Mouse (Mus musculus): ENCODE results near the gene Scarb1. TPM values are rescaled to one million over a fixed set of nuclear protein-coding genes. Genes with fewer than 3 reads are reported as not detected.
"Not testable (repeated sequence)": the region's sequence is repeated elsewhere in the genome, so short reads cannot be mapped to it uniquely, and the experiment has no call there.

The Scarb1 gene
- polyA plus RNA-seq (2016; fragmentation: Nextera tagmentation; extraction: Ambion mirVana): 26.6 and 28.2 TPM in 2 replicates

GRCm38 (mm10) chr5:125340547-125341262 lies at the start of gene Scarb1:
Scarb1 (minus strand) TSS chr5:125341094.
- H3K9me3 ChIP-seq: no peaks in the 10 kb centered on the region
- under 1% methylated on average over 42 of the region's 42 CpGs for WGBS

GRCm38 (mm10) chr5:125389579-125390441 lies 48.9 kb upstream of the Scarb1 start, which contains the start of gene Ubc:
Ubc (minus strand) TSS chr5:125390202.
- H3K9me3 ChIP-seq: no peaks in the 10 kb centered on the region
- peak within 1 kb of the TSS; percentile 98 for H3K4me2 ChIP-seq (replicated peaks)
- peaks cover 38% of the 10 kb centered on the region for H3K4me1 ChIP-seq
- peak within 1 kb of the TSS; percentile 89 for H3K27ac ChIP-seq
- peaks cover 12% of the 10 kb centered on the region for H3K36me3 ChIP-seq
- peak within 1 kb of the TSS; percentile 99 for H3K9ac ChIP-seq
- WGBS: 1% methylated on average over 68 of the region's 69 CpGs
- ATAC-seq (ENCODE audit: low FRiP score, low read depth): peak; percentile 55
- no peaks in the 10 kb centered on the region for H3K27me3 ChIP-seq (replicated peaks)
- peak within 1 kb of the TSS; percentile 99 for H3K4me3 ChIP-seq

More at GRCm38 (mm10) chr5:125340547-125341262, at the start of gene Scarb1:
- Histone ChIP-seq H3K4me2 (replicated peaks) (peak within 1 kb of the TSS; percentile 98), H3K36me3 (no peaks in the 10 kb centered on the region), H3K9ac (peak within 1 kb of the TSS; percentile 68), H3K4me1 (peaks cover 26% of the 10 kb centered on the region), H3K27me3 (replicated peaks) (peaks cover 14% of the 10 kb centered on the region), H3K4me3 (peak within 1 kb of the TSS; percentile 69), H3K27ac (no peak within 1 kb of the TSS)
- peak; percentile 83 for ATAC-seq (ENCODE audit: low FRiP score, low read depth)

GRCm38 (mm10) chr5:125389131-125389578 lies 48.3 kb upstream of the Scarb1 start, which contains the start of gene Gm10382:
Gm10382 (plus strand) TSS chr5:125389322.
- Histone ChIP-seq H3K4me3 (peak within 1 kb of the TSS; percentile 99), H3K9me3 (no peaks in the 10 kb centered on the region), H3K4me1 (peaks cover 31% of the 10 kb centered on the region), H3K9ac (peak within 1 kb of the TSS; percentile 99), H3K27ac (peak within 1 kb of the TSS; percentile 89), H3K27me3 (replicated peaks) (no peaks in the 10 kb centered on the region), H3K36me3 (peaks cover 17% of the 10 kb centered on the region), H3K4me2 (replicated peaks) (peak within 1 kb of the TSS; percentile 98)
- under 1% methylated on average over 41 of the region's 41 CpGs for WGBS
- ATAC-seq (ENCODE audit: low FRiP score, low read depth): peak; percentile 29

- H3K4me1 ChIP-seq: peaks cover 25% of the 10 kb centered on the region
- no peaks in the 10 kb centered on the region for H3K27me3 ChIP-seq (replicated peaks)
- H3K4me3 ChIP-seq: peak overlapping the region; percentile 99
- WGBS: 34% methylated on average over 13 of the region's 13 CpGs
- H3K27ac ChIP-seq: peak overlapping the region; percentile 89; the same call in 1 of the 2 replicates
- no peaks in the 10 kb centered on the region for H3K9me3 ChIP-seq
- peak overlapping the region; percentile 99 for H3K9ac ChIP-seq
- peak overlapping the region; percentile 98 for H3K4me2 ChIP-seq (replicated peaks)
- peaks cover 17% of the 10 kb centered on the region for H3K36me3 ChIP-seq
- no peak for ATAC-seq (ENCODE audit: low FRiP score, low read depth)
Measured at GRCm38 (mm10) chr5:125388358-125389092, 47.6 kb upstream of the Scarb1 start.

GRCm38 (mm10) chr5:125387295-125387694 lies 46.4 kb upstream of the Scarb1 start:
- ATAC-seq (ENCODE audit: low FRiP score, low read depth); H3K9me3 ChIP-seq; H3K27ac ChIP-seq; H3K4me3 ChIP-seq; H3K27me3 ChIP-seq (replicated peaks); H3K4me2 ChIP-seq (replicated peaks); H3K9ac ChIP-seq: not testable (repeated sequence)
- Histone ChIP-seq H3K4me1 (peaks cover 17% of the 10 kb centered on the region), H3K36me3 (peaks cover 17% of the 10 kb centered on the region)
- 96% methylated on average over 5 of the region's 6 CpGs for WGBS

GRCm38 (mm10) chr5:125385215-125385940 lies 44.5 kb upstream of the Scarb1 start:
- Histone ChIP-seq H3K27ac (no peak overlapping the region), H3K4me2 (replicated peaks) (peak overlapping the region; percentile 32), H3K4me3 (no peak overlapping the region), H3K9ac (no peak overlapping the region), H3K36me3 (peaks cover 17% of the 10 kb centered on the region), H3K4me1 (peaks cover 17% of the 10 kb centered on the region), H3K9me3 (no peaks in the 10 kb centered on the region), H3K27me3 (replicated peaks) (no peaks in the 10 kb centered on the region)
- ATAC-seq (ENCODE audit: low FRiP score, low read depth): no peak
- WGBS: 80% methylated on average over 8 of the region's 8 CpGs

- Histone ChIP-seq H3K27ac (no peak overlapping the region), H3K9ac (no peak overlapping the region), H3K27me3 (replicated peaks) (no peaks in the 10 kb centered on the region), H3K9me3 (no peaks in the 10 kb centered on the region), H3K36me3 (peaks cover 17% of the 10 kb centered on the region), H3K4me3 (no peak overlapping the region), H3K4me1 (peaks cover 17% of the 10 kb centered on the region), H3K4me2 (replicated peaks) (peak overlapping the region; percentile 32; the same call in 1 of the 2 replicates)
- no peak for ATAC-seq (ENCODE audit: low FRiP score, low read depth)
- 90% methylated on average over 2 of the region's 2 CpGs for WGBS
Measured at GRCm38 (mm10) chr5:125384512-125385214, 43.8 kb upstream of the Scarb1 start.

GRCm38 (mm10) chr5:125383637-125384420 lies 42.9 kb upstream of the Scarb1 start:
- H3K4me1 ChIP-seq: peaks cover 17% of the 10 kb centered on the region
- H3K4me3 ChIP-seq: no peak overlapping the region
- H3K27me3 ChIP-seq (replicated peaks): no peaks in the 10 kb centered on the region
- H3K36me3 ChIP-seq: peaks cover 17% of the 10 kb centered on the region
- H3K9ac ChIP-seq: no peak overlapping the region
- WGBS: 84% methylated on average over 3 of the region's 3 CpGs
- H3K4me2 ChIP-seq (replicated peaks): no peak overlapping the region
- no peaks in the 10 kb centered on the region for H3K9me3 ChIP-seq
- no peak for ATAC-seq (ENCODE audit: low FRiP score, low read depth)
- H3K27ac ChIP-seq: no peak overlapping the region

- Histone ChIP-seq H3K9me3 (no peaks in the 10 kb centered on the region), H3K4me1 (peaks cover 10% of the 10 kb centered on the region), H3K4me3 (no peak overlapping the region), H3K4me2 (replicated peaks) (no peak overlapping the region), H3K27me3 (replicated peaks) (no peaks in the 10 kb centered on the region), H3K9ac (no peak overlapping the region), H3K27ac (no peak overlapping the region), H3K36me3 (peaks cover 17% of the 10 kb centered on the region)
- 59% methylated on average over 6 of the region's 6 CpGs for WGBS
- ATAC-seq (ENCODE audit: low FRiP score, low read depth): peak; percentile 44; the same call in 1 of the 2 replicates
Measured at GRCm38 (mm10) chr5:125382673-125383558, 42.0 kb upstream of the Scarb1 start.

All from neural tube, embryonic 12.5 days (tissue).